Mouse (Mus musculus) skeletal muscle tissue, adult 2 months (tissue): ENCODE data around the gene Ascl4.

ENCODE experiments used
- DNase-seq: peaks from one replicate; pipeline ENCODE4 v3.0.0-alpha.2; 2012; ENCODE audit warnings: low read depth, low spot score

The Ascl4 gene

GRCm38 (mm10) chr10:85969894-85970620, 42.6 kb downstream of the Ascl4 start:
- DNase-seq = no peak

DNA sequence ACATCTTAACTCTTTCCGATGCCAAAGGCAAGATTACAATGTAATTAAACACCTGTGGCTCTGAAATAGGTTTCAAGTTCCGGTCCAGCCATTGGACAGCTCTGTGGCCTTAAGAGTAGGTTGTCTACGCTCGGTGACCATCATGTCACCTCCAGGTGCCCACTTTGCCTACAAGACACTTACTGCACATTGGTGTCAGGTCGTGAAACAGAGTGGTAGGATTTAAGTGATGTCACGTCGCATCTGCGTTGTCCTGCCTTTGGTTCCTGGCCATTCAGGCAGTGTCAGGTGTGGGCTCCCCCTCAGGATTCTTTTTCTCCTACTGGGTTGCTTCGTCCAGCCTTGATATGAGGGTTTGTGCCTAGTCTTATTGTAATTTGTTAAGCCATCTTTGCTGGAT, 44.3 kb downstream of the Ascl4 start:
- DNase-seq = no peak

- DNase-seq = no peak
Measured at GRCm38 (mm10) chr10:85972915-85973314, 45.4 kb downstream of the Ascl4 start.

- DNase-seq = no peak
Measured at GRCm38 (mm10) chr10:85989412-85990115, 62.1 kb downstream of the Ascl4 start.

GRCm38 (mm10) chr10:85992412-85992811, 64.9 kb downstream of the Ascl4 start:
- no peak for DNase-seq

DNA sequence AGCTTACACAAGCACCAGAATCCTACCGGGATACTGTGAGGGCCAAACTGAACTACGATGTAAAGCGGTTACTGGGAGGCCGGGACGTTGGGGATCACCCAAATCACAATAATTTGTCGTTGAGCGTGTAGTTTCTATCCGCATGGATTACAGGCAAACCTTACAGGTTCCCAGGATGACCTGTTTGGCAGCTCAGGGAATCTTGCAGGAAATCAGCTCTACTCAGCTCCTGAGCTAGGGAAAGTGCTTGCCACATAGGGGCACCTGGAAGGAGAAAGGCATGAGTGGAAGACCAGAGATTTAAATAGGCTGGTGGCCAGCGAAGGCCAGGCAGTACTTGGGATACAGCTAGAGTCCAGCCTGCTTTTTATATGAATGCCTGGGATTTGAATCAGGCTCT, 66.4 kb downstream of the Ascl4 start:
- no peak for DNase-seq

DNA sequence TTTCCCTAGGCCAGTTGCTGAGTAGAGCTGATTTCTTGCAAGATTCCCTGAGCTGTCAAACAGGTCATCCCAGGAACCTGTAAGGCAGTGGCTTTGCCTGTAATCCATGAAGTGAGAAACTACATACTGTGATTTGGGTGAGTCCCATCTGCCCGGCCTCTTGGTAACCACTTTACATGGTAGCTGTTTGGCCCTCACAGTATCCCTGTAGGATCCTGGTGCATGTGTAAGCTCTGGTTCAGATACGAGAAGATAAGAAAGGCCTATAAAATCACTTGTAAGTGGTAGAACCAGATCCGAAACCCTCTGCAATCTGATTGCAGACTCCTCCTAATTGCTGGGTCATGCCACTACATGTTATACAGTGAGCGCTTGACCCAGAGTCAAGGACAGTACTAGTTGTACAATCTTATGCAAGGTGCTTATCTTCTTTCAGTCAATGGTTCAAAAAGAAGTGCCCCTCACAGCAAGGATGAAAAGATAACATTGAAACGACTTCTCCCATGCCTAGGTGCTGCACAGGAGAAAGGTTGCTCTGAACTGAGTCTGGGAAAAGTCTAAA, 67.1 kb downstream of the Ascl4 start:
- no peak for DNase-seq
